Mouse (Mus musculus) hindlimb bud, embryonic 11.5 days (tissue): Measurements from ENCODE around the gene Pdcd7.
A peak's percentile ranks its signal among the peaks of the same experiment; 100 is the strongest.
"Not testable (repeated sequence)": the region's sequence is repeated elsewhere in the genome, so short reads cannot be mapped to it uniquely, and the experiment has no call there.

Experiments used
- DNase-seq: peaks from one replicate; pipeline ENCODE4 v3.0.0-alpha.2; 2012; ENCODE audit warnings: low read depth, low spot score; ENCODE audit errors: extremely low spot score

Gene Pdcd7

GRCm38 (mm10) chr9:65345854-65346475 lies at the start of gene Pdcd7:
Pdcd7 (plus strand) TSS chr9:65346104.
- DNase-seq = peak; percentile 98

DNA sequence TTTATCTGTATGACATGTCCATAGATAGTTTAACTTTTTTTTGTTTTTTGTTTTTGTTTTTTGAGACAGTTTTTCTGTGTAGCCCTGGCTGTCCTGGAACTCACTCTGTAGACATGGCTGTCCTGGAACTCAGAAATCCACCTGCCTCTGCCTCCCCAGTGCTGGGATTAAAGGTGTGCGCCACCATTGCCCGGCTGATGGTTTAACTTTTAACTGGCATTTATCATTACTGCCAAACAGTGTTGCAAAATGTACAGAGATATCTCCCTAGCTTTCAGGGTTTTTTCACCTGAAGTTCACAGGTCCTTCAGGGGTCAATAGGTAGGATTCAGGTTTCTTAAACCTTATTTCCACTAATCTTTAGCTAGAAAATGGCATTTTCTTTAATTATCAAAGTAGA lies 48.8 kb upstream of the Pdcd7 start:
- no peak for DNase-seq

DNA sequence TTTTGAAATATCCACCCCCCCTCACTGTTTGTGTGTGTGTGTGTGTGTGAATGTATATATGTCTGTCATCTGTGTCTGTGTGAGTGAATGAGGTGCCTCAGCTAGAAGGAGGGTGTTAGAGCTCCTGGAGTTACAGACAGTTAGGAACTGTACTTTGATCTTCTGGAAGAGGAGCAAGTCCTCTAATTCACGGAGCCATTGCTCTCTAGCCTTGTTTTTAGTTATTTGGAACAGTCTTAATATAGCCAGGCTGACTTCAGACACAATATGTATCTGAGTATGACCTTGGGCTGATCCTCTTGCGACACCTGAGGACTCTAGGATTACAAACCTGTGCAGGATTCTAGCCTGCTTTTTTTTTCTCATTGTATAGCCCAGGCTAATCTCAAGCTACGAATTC lies 47.1 kb upstream of the Pdcd7 start:
- no peak for DNase-seq

- DNase-seq = no peak
Observed at GRCm38 (mm10) chr9:65299650-65300049, 46.3 kb upstream of the Pdcd7 start.

GRCm38 (mm10) chr9:65302327-65302983 lies 43.4 kb upstream of the Pdcd7 start:
- DNase-seq = no peak

DNA sequence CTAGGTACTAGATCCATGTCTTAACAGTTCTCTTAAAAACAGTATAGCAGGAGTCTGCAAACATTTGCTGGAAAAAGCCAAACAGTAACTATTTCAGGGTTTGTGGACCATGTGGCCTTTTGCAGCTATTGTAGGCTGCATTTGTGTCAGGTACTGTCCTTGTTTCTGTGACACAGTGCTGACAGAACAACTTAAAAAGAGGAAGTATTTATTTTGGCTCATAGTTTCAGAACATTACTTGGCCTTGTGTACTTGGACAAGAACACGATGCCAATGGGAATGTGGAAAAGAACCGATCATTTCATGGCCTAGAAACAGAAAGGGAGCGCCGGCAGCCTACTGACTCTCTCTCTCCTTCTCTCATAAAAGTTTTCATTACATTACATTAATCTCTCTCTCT lies 42.3 kb upstream of the Pdcd7 start:
- no peak for DNase-seq

DNA sequence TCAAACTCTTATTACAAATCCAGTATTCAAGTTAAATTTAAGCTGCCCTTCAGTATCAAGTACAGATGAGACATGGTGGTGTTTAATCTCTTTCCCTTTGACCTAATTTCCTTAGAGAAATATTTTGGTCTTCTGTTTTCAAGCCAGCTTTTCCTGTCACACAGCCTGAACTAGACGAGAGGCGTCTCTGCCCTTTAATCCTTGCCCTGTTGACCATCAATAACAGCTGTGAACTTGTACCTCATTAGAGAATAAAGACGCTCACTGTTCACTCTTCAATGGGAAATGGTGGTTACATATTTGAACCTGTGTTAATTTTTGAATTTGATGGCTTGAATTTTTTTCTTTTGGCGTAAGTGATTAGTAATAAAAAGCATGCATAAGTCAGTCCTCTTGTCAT lies 41.6 kb upstream of the Pdcd7 start:
- no peak for DNase-seq

DNA sequence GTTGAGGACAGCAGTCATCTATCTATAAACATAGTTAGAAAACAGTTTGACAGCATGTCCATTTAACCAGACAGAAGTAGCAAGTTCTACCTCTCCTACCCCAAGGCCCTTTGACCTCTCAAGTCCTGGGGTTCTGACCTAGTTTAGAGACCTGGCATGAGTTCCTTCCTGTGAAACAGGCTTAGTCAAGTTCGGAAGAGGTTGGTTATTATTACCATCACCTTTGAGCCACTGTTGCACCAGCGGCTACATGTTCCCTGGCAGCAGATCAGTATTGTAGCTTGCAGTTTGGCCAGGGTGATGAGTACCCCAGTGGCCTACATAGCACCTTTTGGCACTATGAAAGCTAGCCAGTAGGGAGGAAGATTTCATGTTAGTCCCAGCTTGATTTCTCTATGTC lies 39.2 kb upstream of the Pdcd7 start:
- no peak for DNase-seq

- DNase-seq = no peak
Observed at GRCm38 (mm10) chr9:65308011-65308410, 37.9 kb upstream of the Pdcd7 start.

GRCm38 (mm10) chr9:65312669-65313357 lies 33.1 kb upstream of the Pdcd7 start:
- no peak for DNase-seq

- DNase-seq = no peak
Observed at GRCm38 (mm10) chr9:65313846-65314245, 32.1 kb upstream of the Pdcd7 start.

GRCm38 (mm10) chr9:65322255-65322900 lies 23.5 kb upstream of the Pdcd7 start:
- no peak for DNase-seq

DNA sequence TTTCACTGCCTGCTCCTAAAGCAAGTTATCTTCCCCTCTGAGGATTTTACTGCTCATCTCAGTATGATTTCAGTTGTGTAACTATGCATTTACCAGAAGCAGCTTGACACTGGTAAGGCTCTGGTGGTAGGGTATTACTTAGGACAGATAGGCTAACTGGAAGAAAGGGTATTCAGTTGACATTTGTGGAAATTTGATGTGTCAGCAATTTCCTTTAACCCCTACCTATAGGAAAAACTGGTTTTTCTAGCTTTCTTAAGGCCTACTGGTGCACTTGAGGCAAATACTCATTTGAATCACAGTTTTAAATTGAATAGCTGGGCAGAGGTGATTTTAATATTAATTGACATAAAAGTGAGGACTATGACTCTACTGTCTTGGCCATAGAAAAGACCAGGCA lies 19.9 kb upstream of the Pdcd7 start:
- DNase-seq = no peak

GRCm38 (mm10) chr9:65327371-65327770 lies 18.5 kb upstream of the Pdcd7 start:
- no peak for DNase-seq

GRCm38 (mm10) chr9:65333958-65334357 lies 11.9 kb upstream of the Pdcd7 start:
- DNase-seq = no peak

DNA sequence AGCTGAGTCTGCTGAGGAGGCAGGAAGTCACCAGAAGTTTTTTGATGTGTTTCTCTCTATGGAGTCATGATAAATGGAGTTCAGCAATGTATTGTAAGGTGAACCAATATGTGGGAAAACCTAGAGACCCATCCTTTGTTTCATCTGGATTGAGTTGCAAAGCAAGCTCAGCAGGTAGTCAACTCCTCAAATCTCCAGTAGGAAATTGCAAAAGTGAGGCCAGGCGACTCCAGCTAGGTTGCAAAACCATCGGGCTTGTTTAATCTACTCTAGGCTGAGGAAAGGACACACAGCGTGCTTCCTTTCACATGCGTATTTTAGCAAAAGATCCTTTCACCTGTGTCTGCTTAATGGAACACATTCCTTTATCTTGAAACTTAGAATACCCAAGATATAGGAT lies 6.8 kb upstream of the Pdcd7 start:
- DNase-seq = no peak

- DNase-seq = no peak
Observed at GRCm38 (mm10) chr9:65340414-65340813, 5.5 kb upstream of the Pdcd7 start.

DNA sequence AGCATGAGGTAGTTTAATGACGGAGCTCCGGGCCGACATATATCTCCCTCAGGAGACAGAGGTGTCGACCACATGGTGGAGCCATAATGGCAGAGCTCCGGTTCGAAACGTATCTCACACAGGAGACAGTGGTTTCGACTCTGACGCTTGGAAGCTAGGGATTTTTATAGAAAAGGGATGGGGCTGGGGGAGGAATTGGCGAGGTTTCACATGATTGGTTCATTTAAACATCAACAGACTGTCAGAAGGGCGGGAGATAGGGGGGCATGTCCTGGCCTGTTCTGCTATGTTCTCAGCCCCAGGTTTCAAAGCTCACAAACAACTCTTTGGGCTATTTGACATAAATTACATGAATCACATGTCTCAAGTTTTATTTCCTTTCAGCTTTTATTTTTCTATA lies 465 bp upstream of the Pdcd7 start:
- not testable (repeated sequence) for DNase-seq

GRCm38 (mm10) chr9:65346476-65347111 lies 690 bp downstream of the Pdcd7 start:
- no peak for DNase-seq

- no peak for DNase-seq
Observed at GRCm38 (mm10) chr9:65347112-65347850, 1.4 kb downstream of the Pdcd7 start.

DNA sequence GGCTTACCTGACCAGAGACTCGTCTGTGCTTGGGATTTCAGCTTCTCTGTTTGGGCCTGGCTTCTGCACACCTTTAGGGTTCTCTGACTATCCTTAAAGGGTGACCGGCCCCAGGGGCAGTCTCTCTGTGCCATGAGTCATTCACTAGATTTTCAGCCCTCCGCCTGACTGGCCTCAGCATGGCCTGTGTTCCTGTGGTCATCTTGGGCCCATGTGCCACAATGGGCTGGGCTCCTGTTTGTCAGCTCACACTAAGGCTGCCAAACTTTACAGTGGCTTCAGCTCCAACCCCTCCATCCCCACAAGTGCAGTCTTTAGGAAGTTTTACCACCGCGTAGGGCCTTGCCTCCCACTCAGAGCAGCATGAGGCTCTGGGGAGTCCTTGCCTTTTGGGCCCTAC lies 7.3 kb downstream of the Pdcd7 start:
- DNase-seq = no peak
